Mouse (Mus musculus): Measurements from ENCODE around the gene Adamts20. TPM values are rescaled to one million over a fixed set of nuclear protein-coding genes. Genes with fewer than 3 reads are reported as not detected.
"Not testable (repeated sequence)": the region's sequence is repeated elsewhere in the genome, so short reads cannot be mapped to it uniquely, and the experiment has no call there.

Gene Adamts20
- total RNA-seq, 2 experiments from 2014 or later, result 8.9 to 11.0 TPM

- intact Hi-C loops (cut with DNase I), result loop anchor here (10.0 kb wide), 1 partner anchor 55 kb away; no protein-coding TSS in a partner anchor
These were observed 75.1 kb downstream of the Adamts20 start for GRCm38 (mm10) chr15:94390127-94390526.

GRCm38 (mm10) chr15:94379425-94379824, 85.8 kb downstream of the Adamts20 start:
- intact Hi-C loops (cut with DNase I), result no loop called here
- DNase-seq (ENCODE audit: low spot score in 2 of 2), result no peak

More at GRCm38 (mm10) chr15:94390127-94390526, 75.1 kb downstream of the Adamts20 start:
- DNase-seq (ENCODE audit: low spot score in 2 of 2), result not testable (repeated sequence)

- intact Hi-C loops (cut with DNase I), result no loop called here
- DNase-seq (ENCODE audit: low spot score in 2 of 2), result no peak
These were observed 92.7 kb downstream of the Adamts20 start for GRCm38 (mm10) chr15:94372548-94372947.

- DNase-seq (ENCODE audit: low spot score in 2 of 2), result no peak
- intact Hi-C loops (cut with DNase I), result no loop called here
These were observed 116.2 kb downstream of the Adamts20 start for GRCm38 (mm10) chr15:94349052-94349451.

- no peak for DNase-seq (ENCODE audit: low spot score in 2 of 2)
- intact Hi-C loops (cut with DNase I), result no loop called here
These were observed 120.9 kb downstream of the Adamts20 start for GRCm38 (mm10) chr15:94344317-94344716.

GRCm38 (mm10) chr15:94342365-94342764, 122.9 kb downstream of the Adamts20 start:
- intact Hi-C loops (cut with DNase I), result no loop called here
- peak; percentile 59 to 73 for DNase-seq (ENCODE audit: low spot score in 2 of 2)

GRCm38 (mm10) chr15:94339011-94339410, 126.2 kb downstream of the Adamts20 start:
- DNase-seq (ENCODE audit: low spot score in 2 of 2), result no peak
- intact Hi-C loops (cut with DNase I), result no loop called here

- no peak for DNase-seq (ENCODE audit: low spot score in 2 of 2)
- intact Hi-C loops (cut with DNase I), result no loop called here
These were observed 130.6 kb downstream of the Adamts20 start for GRCm38 (mm10) chr15:94334586-94334985.

GRCm38 (mm10) chr15:94326626-94327025, 138.6 kb downstream of the Adamts20 start:
- no peak for DNase-seq (ENCODE audit: low spot score in 2 of 2)
- intact Hi-C loops (cut with DNase I), result no loop called here

GRCm38 (mm10) chr15:94325509-94326181, 139.6 kb downstream of the Adamts20 start:
- intact Hi-C loops (cut with DNase I), result no loop called here
- no peak for DNase-seq (ENCODE audit: low spot score in 2 of 2)

- intact Hi-C loops (cut with DNase I), result no loop called here
- DNase-seq (ENCODE audit: low spot score in 2 of 2), result no peak
These were observed 149.0 kb downstream of the Adamts20 start for GRCm38 (mm10) chr15:94316171-94316570.

- intact Hi-C loops (cut with DNase I), result no loop called here
- DNase-seq (ENCODE audit: low spot score in 2 of 2), result peak; percentile 10 to 11
These were observed 155.5 kb downstream of the Adamts20 start for GRCm38 (mm10) chr15:94309689-94310088.

- no peak for DNase-seq (ENCODE audit: low spot score in 2 of 2)
- intact Hi-C loops (cut with DNase I), result no loop called here
These were observed 157.3 kb downstream of the Adamts20 start for GRCm38 (mm10) chr15:94307888-94308287.

- DNase-seq (ENCODE audit: low spot score in 2 of 2), result no peak
- intact Hi-C loops (cut with DNase I), result no loop called here
These were observed 162.1 kb downstream of the Adamts20 start for GRCm38 (mm10) chr15:94303151-94303550.

GRCm38 (mm10) chr15:94294084-94294483, 171.1 kb downstream of the Adamts20 start:
- DNase-seq (ENCODE audit: low spot score in 2 of 2), result no peak
- intact Hi-C loops (cut with DNase I), result no loop called here

GRCm38 (mm10) chr15:94288015-94288414, 177.2 kb downstream of the Adamts20 start:
- no peak for DNase-seq (ENCODE audit: low spot score in 2 of 2)
- intact Hi-C loops (cut with DNase I), result no loop called here

GRCm38 (mm10) chr15:94287495-94287894, 177.7 kb downstream of the Adamts20 start:
- DNase-seq (ENCODE audit: low spot score in 2 of 2), result no peak
- intact Hi-C loops (cut with DNase I), result no loop called here

GRCm38 (mm10) chr15:94276418-94276817, 188.8 kb downstream of the Adamts20 start:
- peak; percentile 21 to 23 for DNase-seq (ENCODE audit: low spot score in 2 of 2)
- intact Hi-C loops (cut with DNase I), result no loop called here

GRCm38 (mm10) chr15:94265630-94266029, 199.6 kb downstream of the Adamts20 start:
- intact Hi-C loops (cut with DNase I), result loop anchor here (5.0 kb wide), 1 partner anchor 257 kb away; no protein-coding TSS in a partner anchor
- peak; percentile 66 to 81 for DNase-seq (ENCODE audit: low spot score in 2 of 2)

- intact Hi-C loops (cut with DNase I), result no loop called here
These were observed 200.7 kb downstream of the Adamts20 start for GRCm38 (mm10) chr15:94264497-94264879.

GRCm38 (mm10) chr15:94263866-94264496, 201.2 kb downstream of the Adamts20 start:
- DNase-seq (ENCODE audit: low spot score in 2 of 2), result no peak
- intact Hi-C loops (cut with DNase I), result no loop called here

More at GRCm38 (mm10) chr15:94264497-94264879, 200.7 kb downstream of the Adamts20 start:
- DNase-seq (ENCODE audit: low spot score in 2 of 2), result no peak
